Mouse (Mus musculus): ENCODE results near the gene Fblim1.

DNA sequence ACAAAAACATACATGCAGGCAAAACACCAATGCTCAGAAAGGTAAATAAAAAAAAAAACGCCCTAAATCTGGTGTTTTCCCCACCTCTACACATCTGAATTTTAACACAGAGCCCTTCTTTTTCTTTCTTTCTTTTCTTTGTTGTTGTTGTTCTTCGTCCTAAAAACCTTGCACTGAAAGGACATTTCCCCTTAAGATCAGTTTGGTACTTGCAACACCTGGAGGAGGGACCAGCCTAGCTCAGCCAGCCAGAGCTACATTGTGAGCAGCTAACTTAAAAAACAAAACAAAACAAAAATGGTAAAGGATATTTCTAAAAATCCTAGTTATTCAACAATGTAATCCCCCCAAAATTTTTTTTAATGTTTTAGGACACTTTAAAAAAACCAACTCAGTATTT lies 61.4 kb downstream of the Fblim1 start:
- TF ChIP-seq CTCF (IDR thresholded peaks at IDR 0.05; ENCODE audit: control insufficient read depth, insufficient read depth, low read length), result no peak
- no peak for TF ChIP-seq POLR2A (IDR thresholded peaks at IDR 0.05; ENCODE audit: borderline replicate concordance, control insufficient read depth, low read depth, low read length)

Data from bone marrow, adult 2 months (tissue).